ENCODE assay signal across 8 mouse cellular contexts in genomic region chr14:105397467-105397866, GRCm38 (mm10).
DNase-seq lines count a peak whose midpoint lies in the region; ATAC-seq and TF ChIP-seq lines count a peak whose summit lies in the region.

No protein-coding gene starts in this region.

- H3K27me3 ChIP-seq in heart, embryonic 13.5 days (replicated peaks) = no peaks in the 10 kb centered on the region
- no peaks in the 10 kb centered on the region for H3K27me3 ChIP-seq in liver, embryonic 13.5 days
- H3K27me3 ChIP-seq in neural tube, embryonic 15.5 days (replicated peaks) = no peaks in the 10 kb centered on the region

- WGBS in bone marrow, adult 2 months = 26% methylated on average over 8 of the region's 8 CpGs
- 13% methylated on average over 8 of the region's 8 CpGs for WGBS in heart, embryonic 13.5 days
- WGBS in liver, embryonic 13.5 days (ENCODE audit: insufficient replicate concordance) = 19% methylated on average over 8 of the region's 8 CpGs
- 27% methylated on average over 8 of the region's 8 CpGs for whole genome bisulfite sequencing in neural tube, embryonic 15.5 days

- peak; percentile 22 for DNase-seq in CD4-positive helper T cell, adult 2 months (ENCODE audit: low read depth, low spot score)
- DNase-seq in fibroblast of lung, adult 2 months (ENCODE audit: low read depth) = peak; percentile 34
- DNase-seq in kidney, postnatal 10 days = peak; percentile 87
- DNase-seq in liver, embryonic 13.5 days = peak; percentile 8
- peak; percentile 73 for DNase-seq in thymus, postnatal 0 days (ENCODE audit: low spot score)

- H3K9ac ChIP-seq in heart, embryonic 13.5 days = peak overlapping the region; percentile 60
- no peak overlapping the region for H3K9ac ChIP-seq in liver, embryonic 13.5 days
- no peak overlapping the region for H3K9ac ChIP-seq in neural tube, embryonic 15.5 days (replicated peaks)

- no peak overlapping the region for H3K27ac ChIP-seq in bone marrow, adult 2 months (ENCODE audit: control insufficient read depth, insufficient read depth, low read depth, low read length, poor library complexity)
- H3K27ac ChIP-seq in heart, embryonic 13.5 days (replicated peaks) = peak overlapping the region; percentile 65; the same call in 1 of the 2 replicates
- H3K27ac ChIP-seq in liver, embryonic 13.5 days = no peak overlapping the region
- no peak overlapping the region for H3K27ac ChIP-seq in neural tube, embryonic 15.5 days (replicated peaks)

- TF ChIP-seq CTCF in bone marrow, adult 2 months (IDR thresholded peaks at IDR 0.05; ENCODE audit: control insufficient read depth, insufficient read depth, low read length) = peak; percentile 51

- H3K4me2 ChIP-seq in heart, embryonic 13.5 days = peak overlapping the region; percentile 63
- H3K4me2 ChIP-seq in liver, embryonic 13.5 days = no peak overlapping the region
- H3K4me2 ChIP-seq in neural tube, embryonic 15.5 days = peak overlapping the region; percentile 26

- H3K4me1 ChIP-seq in bone marrow, adult 2 months (ENCODE audit: control insufficient read depth, insufficient read depth, low read length) = no peaks in the 10 kb centered on the region
- peaks cover 35% of the 10 kb centered on the region for H3K4me1 ChIP-seq in heart, embryonic 13.5 days
- H3K4me1 ChIP-seq in liver, embryonic 13.5 days (replicated peaks) = no peaks in the 10 kb centered on the region
- H3K4me1 ChIP-seq in neural tube, embryonic 15.5 days = no peaks in the 10 kb centered on the region

- ATAC-seq in heart, embryonic 13.5 days (ENCODE audit: extremely low read depth, insufficient number of reproducible peaks, low FRiP score, low TSS enrichment) = no peak
- ATAC-seq in liver, embryonic 13.5 days (ENCODE audit: low read depth) = no peak
- peak; percentile 66; the same call in 1 of the 2 replicates for ATAC-seq in neural tube, embryonic 15.5 days (ENCODE audit: low FRiP score)

- no peaks in the 10 kb centered on the region for H3K36me3 ChIP-seq in heart, embryonic 13.5 days
- no peaks in the 10 kb centered on the region for H3K36me3 ChIP-seq in liver, embryonic 13.5 days
- no peaks in the 10 kb centered on the region for H3K36me3 ChIP-seq in neural tube, embryonic 15.5 days

- no peak overlapping the region for H3K4me3 ChIP-seq in bone marrow, adult 2 months (replicated peaks; ENCODE audit: control insufficient read depth, low read depth, low read length)
- H3K4me3 ChIP-seq in heart, embryonic 13.5 days = peak overlapping the region; percentile 31
- H3K4me3 ChIP-seq in liver, embryonic 13.5 days (replicated peaks) = no peak overlapping the region
- no peak overlapping the region for H3K4me3 ChIP-seq in neural tube, embryonic 15.5 days (replicated peaks)

- no peak for TF ChIP-seq POLR2A in bone marrow, adult 2 months (IDR thresholded peaks at IDR 0.05; ENCODE audit: borderline replicate concordance, control insufficient read depth, low read depth, low read length)

- no peaks in the 10 kb centered on the region for H3K9me3 ChIP-seq in heart, embryonic 13.5 days
- H3K9me3 ChIP-seq in liver, embryonic 13.5 days (replicated peaks) = no peaks in the 10 kb centered on the region
- no peaks in the 10 kb centered on the region for H3K9me3 ChIP-seq in neural tube, embryonic 15.5 days (replicated peaks)

Comparison
In these comparisons a context has a peak if more than half of its experiments do, and no peak if none do; other contexts are left out.
1. DNase-seq: peak in every context shown above with its lines; median percentile 87 in kidney, postnatal 10 days; 73 in thymus, postnatal 0 days; 34 in fibroblast of lung, adult 2 months; 22 in CD4-positive helper T cell, adult 2 months; 8 in liver, embryonic 13.5 days.